Mouse (Mus musculus): ENCODE data around the gene Stox2. TPM values are rescaled to one million over a fixed set of nuclear protein-coding genes. Genes with fewer than 3 reads are reported as not detected.
"Not testable (repeated sequence)": the region's sequence is repeated elsewhere in the genome, so short reads cannot be mapped to it uniquely, and the experiment has no call there.

Stox2 gene
- total RNA-seq (2021): 10 to 100 TPM; 23.5 to 24.2 TPM

DNA sequence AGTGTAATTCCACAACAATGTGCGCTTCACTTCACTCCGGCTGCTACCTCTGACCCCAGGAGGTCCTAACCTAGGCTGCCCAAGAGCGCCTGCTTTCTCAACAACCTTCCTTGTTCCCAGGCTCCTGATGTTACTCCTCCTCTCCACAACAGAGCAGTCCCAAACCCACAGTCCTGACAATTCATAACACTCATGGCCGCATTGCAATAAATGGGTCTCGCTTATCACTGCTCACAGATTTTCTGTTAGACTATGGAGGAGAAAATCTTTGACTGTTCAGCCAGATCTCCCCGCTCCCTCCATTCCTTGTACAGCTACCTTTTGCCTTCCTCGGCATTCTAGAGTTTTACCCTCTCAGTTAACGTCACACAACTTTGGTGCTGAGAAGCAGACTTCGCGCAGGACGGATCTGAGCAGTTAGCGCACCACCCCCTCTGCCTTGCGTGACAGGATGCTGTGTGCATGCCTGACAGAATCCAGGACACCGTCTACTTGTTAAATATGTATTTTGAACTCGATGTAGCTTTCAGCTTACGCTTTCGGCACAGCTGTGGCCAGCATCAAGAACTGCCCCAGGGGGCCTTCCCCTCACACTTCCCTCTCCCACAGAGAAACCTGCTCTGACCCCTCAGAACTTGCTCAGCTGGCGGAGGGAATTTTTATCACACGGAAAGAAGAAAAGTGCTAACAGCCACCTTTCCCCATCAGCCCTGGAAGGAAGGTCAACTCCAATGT, at the start of gene Stox2:
TSS of gene Stox2 (minus strand) at position 51 of the 735 bp plus-strand sequence.
- intact Hi-C loops (cut with DNase I): no loop called here
- DNase-seq: no peak

DNA sequence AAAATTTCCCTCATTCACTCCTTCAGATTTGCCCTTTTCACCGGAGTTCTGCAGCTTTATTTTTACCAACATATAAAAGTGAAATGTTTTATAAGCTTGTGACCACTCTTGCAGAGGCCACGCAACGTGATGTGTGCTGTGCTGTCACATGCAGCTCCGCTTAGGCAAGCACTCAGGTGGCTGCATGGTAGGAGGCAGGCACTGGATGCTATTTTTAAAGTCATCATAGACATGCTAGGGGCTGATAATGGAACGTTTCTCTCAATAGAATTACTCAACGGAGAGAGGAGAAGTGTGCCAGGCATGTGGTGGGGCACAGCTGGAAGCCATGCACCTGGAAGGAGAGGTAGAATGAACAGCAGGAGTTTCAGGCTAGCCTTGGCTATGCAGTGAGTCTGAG, 49.3 kb upstream of the Stox2 start:
- intact Hi-C loops (cut with DNase I): no loop called here

DNA sequence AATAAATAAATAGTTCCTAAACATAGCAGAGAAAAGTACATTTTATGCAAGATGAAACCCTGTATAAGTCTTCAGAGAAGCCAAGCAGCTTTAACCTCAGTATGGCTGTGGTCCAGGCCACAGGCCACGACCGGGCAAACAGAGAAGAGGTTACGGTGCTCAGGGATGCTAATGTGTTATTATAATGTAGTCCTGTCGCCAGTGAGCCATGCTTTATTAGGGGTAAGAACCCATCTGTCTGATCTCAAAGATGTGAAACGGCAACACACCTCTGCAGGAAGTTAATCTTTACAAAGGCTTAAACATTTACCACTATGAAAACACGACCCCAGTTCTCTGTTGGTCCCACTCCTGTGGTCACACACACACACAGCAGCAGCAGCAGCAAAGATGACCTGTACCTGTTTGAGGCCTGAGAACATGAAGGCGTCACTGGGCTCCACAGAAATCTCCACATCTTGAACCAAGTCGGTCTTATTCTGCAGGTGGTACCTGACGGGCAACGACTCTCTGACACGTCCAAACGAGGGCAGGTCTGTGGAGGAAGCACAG, 48.5 kb upstream of the Stox2 start:
- intact Hi-C loops (cut with DNase I): no loop called here
- no peak for DNase-seq

More for the DNA sequence above, 49.3 kb upstream of the Stox2 start:
- peak in 1 of 2 experiments; percentile 10 for DNase-seq

DNA sequence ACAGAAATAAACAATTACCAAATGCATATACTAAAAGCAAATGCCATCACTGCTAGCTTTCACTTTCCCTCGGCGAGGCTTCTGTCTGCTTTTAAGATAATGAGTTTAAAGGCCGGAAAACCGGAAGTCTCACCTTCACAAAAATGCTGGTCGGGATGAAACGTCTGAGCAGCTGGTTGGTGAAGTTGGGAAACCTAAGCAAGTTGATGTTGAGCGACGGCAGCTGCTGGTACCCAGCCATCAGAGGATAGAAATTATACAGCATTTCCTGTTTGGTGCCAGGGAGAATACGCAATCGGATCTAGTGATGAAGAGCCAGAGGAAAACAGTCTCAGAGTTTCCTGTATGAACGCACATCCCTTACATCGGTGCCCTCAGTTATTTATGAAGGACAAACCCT, 46.9 kb upstream of the Stox2 start:
- intact Hi-C loops (cut with DNase I): no loop called here
- DNase-seq: no peak

DNA sequence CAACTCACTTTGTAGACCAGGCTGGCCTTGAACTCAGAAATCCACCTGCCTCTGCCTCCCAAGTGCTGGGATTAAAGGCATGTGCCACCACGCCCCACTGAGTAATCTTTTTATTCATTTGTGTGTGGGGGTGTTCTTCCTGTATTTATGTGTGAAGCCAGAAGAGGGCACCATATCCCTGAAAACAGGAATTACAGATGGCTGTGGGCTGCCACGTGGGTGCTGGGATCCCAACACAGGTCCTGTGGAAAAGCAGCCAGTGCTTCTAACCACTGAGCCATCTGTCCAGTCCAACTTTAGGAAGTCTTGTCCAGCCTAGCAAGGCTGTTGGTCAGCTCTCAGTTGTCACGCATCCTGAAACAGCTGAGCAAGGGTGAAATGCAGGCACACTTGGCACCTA, 41.1 kb upstream of the Stox2 start:
- no peak for DNase-seq
- intact Hi-C loops (cut with DNase I): no loop called here

DNA sequence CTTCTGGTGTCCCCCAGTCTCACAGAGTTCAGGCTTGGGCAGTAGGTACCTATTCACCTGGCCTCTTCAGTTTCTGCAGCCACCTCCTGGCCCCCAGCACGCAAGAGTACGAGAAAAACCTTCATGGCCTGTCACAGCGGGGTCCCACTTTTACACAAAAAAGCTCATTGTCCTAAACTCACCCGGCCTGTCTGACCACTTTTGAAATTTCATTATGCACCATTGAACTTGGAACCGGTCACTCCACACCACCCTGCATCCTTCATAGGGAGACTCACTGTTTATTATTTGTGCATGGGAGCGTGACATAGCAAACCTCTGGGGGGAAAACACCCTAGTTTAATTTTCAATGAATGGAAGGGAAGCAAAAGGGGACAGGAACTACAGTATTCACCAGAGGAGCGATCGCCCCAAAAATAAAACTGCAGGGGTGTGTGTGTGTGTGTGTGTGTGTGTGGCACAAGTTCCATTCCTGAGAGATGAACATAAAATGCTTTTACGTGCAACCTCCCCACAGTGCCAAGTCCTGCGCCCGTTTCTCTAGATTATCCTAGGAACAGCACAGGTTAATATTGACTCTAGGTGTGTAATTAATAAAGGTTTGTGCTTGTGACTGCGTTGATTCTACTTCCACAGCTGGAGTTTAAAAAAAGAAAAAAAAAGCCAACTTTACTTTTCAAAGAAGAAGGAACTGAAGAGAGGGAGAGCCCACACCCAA, 36.4 kb upstream of the Stox2 start:
- no peak for DNase-seq
- intact Hi-C loops (cut with DNase I): no loop called here

DNA sequence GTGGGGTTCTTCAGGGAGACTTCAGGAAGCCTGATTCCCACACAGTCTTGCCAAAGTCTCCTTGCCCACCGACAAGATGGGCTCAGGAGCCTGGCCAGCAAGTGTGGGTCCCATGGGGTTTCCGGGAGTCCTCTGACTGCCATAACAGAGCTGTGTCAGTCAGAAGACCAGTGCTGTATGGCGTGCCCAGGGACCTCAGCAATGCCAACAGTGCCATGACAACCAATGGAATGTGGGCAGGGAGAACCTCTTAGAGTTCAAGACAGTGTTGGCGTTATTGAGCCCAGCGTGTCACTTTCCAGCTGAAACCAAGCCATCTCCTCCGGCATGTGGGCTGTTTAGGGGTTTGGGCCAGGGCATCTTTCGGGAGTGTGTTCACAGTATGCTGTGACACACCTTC, 33.9 kb upstream of the Stox2 start:
- intact Hi-C loops (cut with DNase I): no loop called here
- no peak for DNase-seq

DNA sequence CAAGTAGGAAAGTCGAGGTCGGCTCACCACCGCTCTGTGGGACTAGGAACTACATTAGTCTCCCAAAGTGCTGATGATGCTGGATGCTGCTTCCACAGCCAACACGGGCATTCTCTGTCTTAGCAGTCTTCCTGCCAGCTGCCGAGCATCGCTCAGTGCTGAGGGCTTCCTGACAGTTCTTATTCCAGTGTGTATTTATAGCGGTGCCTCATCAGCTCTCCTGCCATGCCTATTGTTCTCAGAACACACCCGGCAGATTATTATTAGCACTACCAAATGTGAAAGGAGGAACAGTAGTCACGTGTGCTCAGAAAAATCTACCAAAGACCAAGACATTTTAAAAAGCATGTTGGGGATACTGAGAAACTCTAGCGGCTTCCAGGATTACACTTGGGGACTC, 15.5 kb upstream of the Stox2 start:
- intact Hi-C loops (cut with DNase I): no loop called here
- DNase-seq: peak; percentile 52 to 71

DNA sequence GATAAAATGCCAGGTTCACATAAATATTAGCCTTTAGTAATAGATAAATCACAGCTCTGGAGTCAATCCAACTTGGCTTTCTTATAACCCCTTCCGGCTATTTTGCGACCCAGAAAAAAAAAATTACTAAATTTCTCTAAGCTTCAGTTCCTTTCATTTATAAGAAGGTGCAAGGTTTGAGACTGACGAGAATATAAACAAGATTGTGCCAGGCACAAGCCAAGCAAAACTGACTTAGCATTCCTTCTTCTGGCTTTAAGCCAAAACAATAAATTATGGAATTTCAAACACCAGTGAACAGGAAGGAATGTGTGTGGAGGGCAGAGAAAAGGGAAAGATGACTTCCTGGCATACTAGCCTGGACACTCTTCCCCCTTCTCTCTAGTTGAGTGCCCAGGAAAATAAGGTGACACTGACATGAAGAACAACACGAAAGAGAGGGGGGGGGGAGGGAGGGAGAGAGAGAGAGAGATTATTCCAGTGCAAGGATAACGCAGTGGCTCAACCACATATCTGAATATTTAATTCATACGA, 13.1 kb upstream of the Stox2 start:
- DNase-seq: no peak

DNA sequence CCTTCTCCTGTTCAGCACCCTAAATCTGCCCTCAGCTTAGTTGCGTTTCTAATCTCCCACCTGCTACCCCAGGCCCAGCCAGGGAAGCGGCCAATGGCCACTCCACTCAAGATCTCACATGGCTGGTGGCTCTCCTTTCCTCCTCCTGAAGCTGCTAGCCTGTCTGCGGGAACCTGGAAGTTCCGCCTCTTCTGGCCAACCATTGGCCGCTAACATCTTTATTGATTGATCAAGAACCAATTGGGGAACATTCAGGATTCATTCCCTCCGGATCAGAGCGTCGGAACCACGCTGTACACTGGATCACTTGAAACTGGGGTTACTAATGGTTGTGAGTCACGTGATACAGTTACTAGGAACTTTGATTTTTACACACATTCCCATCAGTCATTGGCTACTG, 12.4 kb upstream of the Stox2 start:
- DNase-seq: no peak
- intact Hi-C loops (cut with DNase I): no loop called here

More for the DNA sequence above, 13.1 kb upstream of the Stox2 start:
- intact Hi-C loops (cut with DNase I): no loop called here

DNA sequence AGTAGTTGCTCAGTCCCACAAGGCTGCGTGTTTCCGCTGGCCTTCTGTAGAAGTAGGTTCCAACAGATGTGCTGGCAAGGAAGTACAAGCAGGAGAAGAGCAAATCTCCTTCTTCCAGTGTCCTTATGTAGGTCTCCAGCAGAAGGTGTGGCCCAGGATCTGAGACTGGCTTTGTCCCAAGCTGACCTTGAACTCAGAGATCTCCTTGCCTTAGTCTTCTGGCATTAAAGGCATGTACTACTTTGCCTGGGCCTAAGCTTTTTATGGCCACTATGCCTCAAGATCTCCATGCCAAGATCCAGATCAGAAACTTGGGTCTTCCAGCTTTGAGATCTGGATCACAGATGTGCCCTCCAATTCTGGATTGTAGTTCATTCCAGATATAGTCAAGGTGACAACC, 3.0 kb upstream of the Stox2 start:
- intact Hi-C loops (cut with DNase I); DNase-seq: not testable (repeated sequence)

DNA sequence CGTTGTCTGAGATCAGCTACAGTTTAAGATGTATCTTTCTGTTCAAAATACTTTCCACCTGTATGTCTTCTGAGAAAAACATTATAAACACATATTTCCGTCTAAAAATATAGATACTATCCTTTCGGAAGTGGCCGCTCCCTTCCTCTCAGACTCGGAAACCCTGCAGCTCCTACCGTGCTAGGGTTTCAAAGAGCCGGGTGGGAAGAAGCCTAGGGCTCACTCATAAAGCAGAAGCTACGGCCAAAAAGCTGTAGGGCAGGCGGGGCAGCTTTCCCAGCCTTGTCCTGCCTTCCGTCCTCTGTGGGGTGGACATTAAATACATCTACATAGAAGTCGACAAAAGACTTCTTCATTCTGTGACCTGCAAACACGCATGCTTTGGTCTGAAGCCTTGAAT, 6.9 kb downstream of the Stox2 start:
- peak; percentile 21 to 28 for DNase-seq
- intact Hi-C loops (cut with DNase I): no loop called here

DNA sequence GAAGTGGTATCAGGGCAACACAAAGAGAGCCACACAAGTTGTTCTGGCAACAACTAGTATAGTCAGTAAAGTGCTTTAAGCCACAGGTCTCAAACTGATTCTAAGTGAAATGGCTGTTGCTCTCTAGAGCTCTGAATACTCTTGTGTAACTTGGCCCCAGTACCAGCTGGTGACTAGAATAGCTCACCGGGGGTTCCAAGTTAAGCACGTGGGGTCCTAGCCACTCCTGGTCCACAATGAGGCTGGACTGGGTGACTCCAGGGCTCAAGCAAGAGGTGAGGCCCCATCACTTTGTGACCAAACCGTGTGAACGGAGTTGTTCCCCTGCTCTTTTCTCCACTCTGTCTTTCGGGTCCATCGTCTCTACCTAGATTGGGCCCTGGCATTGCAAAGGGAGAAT, 8.2 kb downstream of the Stox2 start:
- intact Hi-C loops (cut with DNase I): no loop called here
- peak in 1 of 2 experiments; percentile 12 for DNase-seq

DNA sequence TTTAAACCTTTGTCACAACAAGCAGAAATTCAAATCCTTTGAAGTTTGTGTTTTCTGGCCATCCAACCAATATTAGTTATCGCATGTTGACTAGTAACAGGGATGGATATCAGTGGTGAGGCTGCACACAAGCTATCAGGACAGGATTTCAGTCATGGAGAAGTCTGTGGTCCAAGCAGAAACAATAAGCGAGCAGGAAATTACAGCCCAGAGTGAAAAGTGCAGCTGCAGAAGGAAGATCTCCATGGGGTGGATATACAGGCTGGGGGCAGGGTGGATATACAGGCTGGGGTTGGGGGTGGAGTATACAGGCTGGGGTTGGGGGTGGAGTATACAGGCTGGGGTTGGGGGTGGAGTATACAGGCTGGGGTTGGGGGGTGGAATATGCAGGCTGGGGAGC, 10.3 kb downstream of the Stox2 start:
- intact Hi-C loops (cut with DNase I): no loop called here
- DNase-seq: no peak

DNA sequence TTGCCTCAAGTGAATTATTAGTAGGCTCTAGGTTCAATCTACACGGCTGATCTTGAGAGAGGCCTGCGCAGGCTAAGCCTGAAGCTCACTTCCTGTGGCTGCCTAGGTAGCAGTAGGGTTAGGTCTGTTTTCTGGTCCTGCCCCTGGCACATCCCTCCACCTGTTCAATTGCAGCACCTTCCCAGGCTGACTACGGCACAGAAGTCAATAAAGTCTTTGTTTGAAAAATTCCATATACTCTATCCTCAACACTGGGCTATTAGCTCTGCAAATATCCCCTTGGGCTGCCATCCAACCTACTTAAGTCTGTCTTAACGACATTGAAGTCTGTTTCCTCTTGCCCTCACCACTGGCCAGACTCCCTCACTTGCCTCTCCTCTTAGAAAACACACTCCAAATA, 10.8 kb downstream of the Stox2 start:
- intact Hi-C loops (cut with DNase I): no loop called here
- peak in 1 of 2 experiments; percentile 18 for DNase-seq

DNA sequence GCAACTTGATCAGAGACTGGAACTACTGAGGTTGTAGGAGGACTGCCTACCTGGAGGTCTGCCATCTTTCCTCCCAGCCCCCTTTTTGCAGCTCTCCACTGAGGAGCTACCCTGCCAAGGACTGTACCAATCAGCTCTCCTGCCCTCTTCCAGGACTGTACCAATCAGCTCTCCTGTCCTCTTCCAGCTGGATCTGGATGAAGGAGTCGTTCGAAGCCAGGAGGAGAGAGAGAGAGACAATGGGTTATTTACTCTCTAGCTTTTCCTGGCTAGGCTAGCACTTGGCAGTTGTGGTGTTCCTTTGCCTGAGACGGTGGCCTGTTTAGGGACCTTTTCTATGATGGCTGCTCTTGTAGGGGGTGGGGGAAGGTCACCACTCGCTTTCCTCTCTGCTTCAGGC, 14.9 kb downstream of the Stox2 start:
- intact Hi-C loops (cut with DNase I): no loop called here
- no peak for DNase-seq

DNA sequence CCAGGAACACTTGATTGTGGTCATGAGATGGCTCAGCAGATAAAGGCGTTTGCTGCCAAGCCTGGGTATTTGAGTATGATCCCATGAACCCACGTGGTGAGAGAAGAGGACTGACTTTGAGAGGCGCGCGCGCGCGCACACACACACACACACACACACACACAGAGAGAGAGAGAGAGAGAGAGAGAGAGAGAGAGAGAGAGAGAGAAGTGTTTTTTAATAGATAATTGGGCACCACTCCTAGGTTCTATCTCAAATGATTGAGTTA, 32.0 kb downstream of the Stox2 start:
- DNase-seq: not testable (repeated sequence)

DNA sequence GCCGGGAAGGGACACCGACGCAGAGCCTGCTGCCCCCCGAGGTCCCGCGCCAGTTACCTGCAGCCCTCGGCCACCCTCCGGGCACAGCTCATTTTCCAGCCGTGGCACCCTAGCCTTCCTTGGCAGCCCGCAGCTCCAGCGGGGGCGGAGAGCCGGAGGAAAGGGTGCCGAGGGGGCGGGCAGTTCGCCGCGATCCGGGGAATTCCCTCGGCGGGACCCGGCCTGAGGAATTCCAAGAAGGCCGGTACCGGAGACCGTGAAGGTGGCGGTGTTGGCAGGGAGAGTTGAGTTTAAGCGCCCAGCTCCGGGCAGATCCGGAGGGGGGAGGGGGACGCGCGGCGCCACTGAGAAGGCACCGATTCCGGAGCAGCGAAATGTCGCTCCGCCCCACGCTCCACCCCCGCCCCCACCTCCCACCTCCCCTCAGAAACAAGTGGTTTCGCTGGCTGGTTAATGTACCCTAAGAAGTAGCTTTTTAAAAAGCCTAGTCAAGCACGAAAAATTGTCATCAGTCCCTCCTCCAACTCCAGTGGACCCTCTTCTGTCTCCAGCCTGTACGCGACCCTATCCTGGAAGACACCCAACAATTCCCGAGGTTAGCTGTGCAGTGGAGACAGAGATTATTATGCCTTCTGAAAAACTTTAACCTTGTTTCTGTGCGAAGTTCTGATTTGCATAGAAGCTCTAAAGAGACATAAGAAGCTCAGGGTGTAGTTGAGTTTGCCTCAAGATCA, 32.5 kb downstream of the Stox2 start:
- peak; percentile 77 to 81 for DNase-seq
- intact Hi-C loops (cut with DNase I): loop anchor here (5.0 to 10.0 kb wide), 2 partner anchors 119 to 281 kb away; partner anchors contain the start of genes Rwdd4a and Trappc11

More for the DNA sequence above, 32.0 kb downstream of the Stox2 start:
- intact Hi-C loops (cut with DNase I): loop anchor here (5.0 to 10.0 kb wide), 2 partner anchors 118 to 281 kb away; partner anchors contain the start of genes Rwdd4a and Trappc11

DNA sequence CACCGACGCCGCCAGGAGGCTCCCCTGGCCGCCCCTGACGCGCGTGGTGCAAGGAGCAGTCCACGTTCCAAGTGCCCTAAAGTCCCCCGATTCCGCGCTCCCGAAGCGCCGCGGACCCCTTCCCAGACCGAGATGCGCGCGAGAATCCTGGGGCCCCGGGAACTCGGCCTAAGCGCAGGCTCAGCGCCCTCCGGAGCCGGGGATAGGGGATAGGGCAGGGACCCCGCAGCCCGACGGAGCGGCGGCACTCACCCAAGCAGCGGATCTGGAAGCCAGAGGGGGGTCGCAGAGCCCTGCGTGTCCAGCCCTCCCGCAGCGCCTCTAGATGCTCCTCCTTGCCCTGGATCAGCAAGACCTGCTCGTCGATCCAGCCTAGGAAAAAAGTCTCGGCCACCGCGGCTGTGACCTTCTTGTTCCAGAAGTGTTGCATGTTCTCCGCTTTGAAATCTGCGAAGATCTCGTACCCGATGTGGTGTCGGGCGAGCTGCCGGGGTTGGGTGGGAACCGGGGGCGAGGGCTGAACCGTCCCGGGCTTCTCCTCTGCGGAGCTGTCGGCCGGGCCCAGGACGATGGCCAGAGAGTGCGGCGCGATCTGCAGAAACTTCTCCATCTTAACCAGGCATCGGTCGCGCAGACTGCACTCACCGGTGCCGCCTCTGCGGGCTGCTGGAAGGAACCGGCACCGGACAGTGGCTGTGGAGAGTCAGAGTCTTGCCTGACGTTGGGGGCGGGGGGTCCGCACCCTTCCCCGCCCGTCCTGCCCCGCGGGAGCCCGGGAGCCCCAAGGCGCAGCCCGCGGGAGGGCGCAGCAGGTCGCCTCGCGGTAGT, 33.3 kb downstream of the Stox2 start:
- DNase-seq: peak; percentile 49 to 50
- intact Hi-C loops (cut with DNase I): loop anchor here (5.0 to 10.0 kb wide), 2 partner anchors 119 to 282 kb away; partner anchors contain the start of genes Rwdd4a and Trappc11

All from heart, postnatal 10 days (tissue).